Mouse (Mus musculus): Measurements from ENCODE around the gene Prss33. TPM values are rescaled to one million over a fixed set of nuclear protein-coding genes. Genes with fewer than 3 reads are reported as not detected.

Gene Prss33
- polyA plus RNA-seq, 1 experiment from 2014 or later: 0.41 TPM

- 1% methylated on average over 43 of the region's 43 CpGs for WGBS
- peak; percentile 89 for ATAC-seq (ENCODE audit: low FRiP score, low TSS enrichment)
- peak within 1 kb of the TSS; percentile 94 for H3K27ac ChIP-seq (replicated peaks; ENCODE audit: low read depth, low read length)
- H3K36me3 ChIP-seq (ENCODE audit: control insufficient read depth, insufficient read depth, low read length): no peaks in the 10 kb centered on the region
- H3K4me2 ChIP-seq (ENCODE audit: low read length): peak within 1 kb of the TSS; percentile 72
- no peaks in the 10 kb centered on the region for H3K27me3 ChIP-seq (ENCODE audit: control insufficient read depth, insufficient read depth, low read length)
- peak within 1 kb of the TSS; percentile 64 for H3K4me3 ChIP-seq (replicated peaks; ENCODE audit: low read depth, low read length)
- H3K9me3 ChIP-seq (ENCODE audit: control insufficient read depth, low read length): no peaks in the 10 kb centered on the region
- peaks cover 23% of the 10 kb centered on the region for H3K4me1 ChIP-seq (ENCODE audit: control insufficient read depth, insufficient read depth, low read length)
- DNase-seq: peak; percentile 96
- H3K9ac ChIP-seq (replicated peaks; ENCODE audit: low read length): peak within 1 kb of the TSS; percentile 83
Measured at GRCm38 (mm10) chr17:23785561-23786471, 50.0 kb downstream of the Prss33 start, which contains the start of gene Flywch2. TSS of gene Flywch2 (minus strand) at chr17:23786081.

GRCm38 (mm10) chr17:23783352-23783751, 52.5 kb downstream of the Prss33 start:
- Histone ChIP-seq H3K4me2 (ENCODE audit: low read length) (no peak overlapping the region), H3K4me3 (replicated peaks; ENCODE audit: low read depth, low read length) (no peak overlapping the region), H3K4me1 (ENCODE audit: control insufficient read depth, insufficient read depth, low read length) (peaks cover 9% of the 10 kb centered on the region), H3K36me3 (ENCODE audit: control insufficient read depth, insufficient read depth, low read length) (peaks cover 5% of the 10 kb centered on the region; the same call in 1 of the 2 replicates), H3K9ac (replicated peaks; ENCODE audit: low read length) (no peak overlapping the region), H3K9me3 (ENCODE audit: control insufficient read depth, low read length) (no peaks in the 10 kb centered on the region), H3K27ac (replicated peaks; ENCODE audit: low read depth, low read length) (no peak overlapping the region), H3K27me3 (ENCODE audit: control insufficient read depth, insufficient read depth, low read length) (no peaks in the 10 kb centered on the region)
- ATAC-seq (ENCODE audit: low FRiP score, low TSS enrichment) (no peak), DNase-seq (no peak)

Small RNA genes within 50 kb of the gene (microRNA-seq; reads per million reads assigned to microRNA genes)
- gene Mir5125: 1.0 reads per million

Other genes with a start within 250 kb of the Prss33 start
- gene Zfp13, start 236.6 kb downstream of the Prss33 start, polyA plus RNA-seq (2014; fragmentation: Nextera tagmentation; extraction: Ambion mirVana): 24.8 and 31.4 TPM in 2 replicates
- not detected in 2 replicates for gene Zscan10, start 235.2 kb downstream of the Prss33 start, polyA plus RNA-seq (2014; fragmentation: Nextera tagmentation; extraction: Ambion mirVana)
- 0.38 and 1.1 TPM in 2 replicates for gene Mmp25, start 190.8 kb downstream of the Prss33 start, polyA plus RNA-seq (2014; fragmentation: Nextera tagmentation; extraction: Ambion mirVana)
- 0.26 TPM in 1 of 2 replicates, not detected in the other for gene Bicdl2, start 175.6 kb downstream of the Prss33 start, polyA plus RNA-seq (2014; fragmentation: Nextera tagmentation; extraction: Ambion mirVana)
- gene Hcfc1r1, start 162.5 kb downstream of the Prss33 start, polyA plus RNA-seq (2014; fragmentation: Nextera tagmentation; extraction: Ambion mirVana): 110 and 150 TPM in 2 replicates
- 43.9 and 44.9 TPM in 2 replicates for gene Thoc6, start 162.2 kb downstream of the Prss33 start, polyA plus RNA-seq (2014; fragmentation: Nextera tagmentation; extraction: Ambion mirVana)
- 1.2 and 1.9 TPM in 2 replicates for gene Tnfrsf12a, start 158.6 kb downstream of the Prss33 start, polyA plus RNA-seq (2014; fragmentation: Nextera tagmentation; extraction: Ambion mirVana)
- gene Cldn6, start 156.8 kb downstream of the Prss33 start, polyA plus RNA-seq (2014; fragmentation: Nextera tagmentation; extraction: Ambion mirVana): not detected in 2 replicates
- gene Cldn9, start 152.0 kb downstream of the Prss33 start, polyA plus RNA-seq (2014; fragmentation: Nextera tagmentation; extraction: Ambion mirVana): 0.50 and 0.92 TPM in 2 replicates
- not detected in 2 replicates for gene 1520401A03Rik, start 113.3 kb downstream of the Prss33 start, polyA plus RNA-seq (2014; fragmentation: Nextera tagmentation; extraction: Ambion mirVana)
- 16.2 and 18.2 TPM in 2 replicates for gene Pkmyt1, start 109.7 kb downstream of the Prss33 start, polyA plus RNA-seq (2014; fragmentation: Nextera tagmentation; extraction: Ambion mirVana)
- gene Paqr4, start 95.2 kb downstream of the Prss33 start, polyA plus RNA-seq (2014; fragmentation: Nextera tagmentation; extraction: Ambion mirVana): 56.6 and 69.2 TPM in 2 replicates
- gene Kremen2, start 90.2 kb downstream of the Prss33 start, polyA plus RNA-seq (2014; fragmentation: Nextera tagmentation; extraction: Ambion mirVana): 0.71 and 0.80 TPM in 2 replicates
- 210 and 220 TPM in 2 replicates for gene Flywch1, start 64.5 kb downstream of the Prss33 start, polyA plus RNA-seq (2014; fragmentation: Nextera tagmentation; extraction: Ambion mirVana)
- 70.7 and 95.4 TPM in 2 replicates for gene Flywch2, start 50.0 kb downstream of the Prss33 start, polyA plus RNA-seq (2014; fragmentation: Nextera tagmentation; extraction: Ambion mirVana)
- gene Srrm2, start 45.5 kb downstream of the Prss33 start, polyA plus RNA-seq (2014; fragmentation: Nextera tagmentation; extraction: Ambion mirVana): 498 and 502 TPM in 2 replicates
- 1,255 and 1,621 TPM in 2 replicates for gene Elob, start 6.9 kb downstream of the Prss33 start, polyA plus RNA-seq (2014; fragmentation: Nextera tagmentation; extraction: Ambion mirVana)
- gene Prss32, start 7.8 kb upstream of the Prss33 start, polyA plus RNA-seq (2014; fragmentation: Nextera tagmentation; extraction: Ambion mirVana): not detected in 2 replicates
- gene Prss41, start 8.1 kb upstream of the Prss33 start, polyA plus RNA-seq (2014; fragmentation: Nextera tagmentation; extraction: Ambion mirVana): 1.00 and 2.2 TPM in 2 replicates
- not detected in 2 replicates for gene Prss21, start 32.0 kb upstream of the Prss33 start, polyA plus RNA-seq (2014; fragmentation: Nextera tagmentation; extraction: Ambion mirVana)
- not detected in 2 replicates for gene Dcpp1, start 44.8 kb upstream of the Prss33 start, polyA plus RNA-seq (2014; fragmentation: Nextera tagmentation; extraction: Ambion mirVana)
- gene Dcpp2, start 44.8 kb upstream of the Prss33 start, polyA plus RNA-seq (2014; fragmentation: Nextera tagmentation; extraction: Ambion mirVana): not detected in 2 replicates
- gene Dcpp3, start 81.4 kb upstream of the Prss33 start, polyA plus RNA-seq (2014; fragmentation: Nextera tagmentation; extraction: Ambion mirVana): not detected in 2 replicates
- not detected in 2 replicates for gene Sbp, start 105.6 kb upstream of the Prss33 start, polyA plus RNA-seq (2014; fragmentation: Nextera tagmentation; extraction: Ambion mirVana)
- gene Sbpl, start 119.2 kb upstream of the Prss33 start, polyA plus RNA-seq (2014; fragmentation: Nextera tagmentation; extraction: Ambion mirVana): not detected in 2 replicates
- gene Prss30, start 144.5 kb upstream of the Prss33 start, polyA plus RNA-seq (2014; fragmentation: Nextera tagmentation; extraction: Ambion mirVana): not detected in 2 replicates
- gene Prss22, start 162.0 kb upstream of the Prss33 start, polyA plus RNA-seq (2014; fragmentation: Nextera tagmentation; extraction: Ambion mirVana): not detected in 2 replicates
- gene Prss27, start 202.1 kb upstream of the Prss33 start, polyA plus RNA-seq (2014; fragmentation: Nextera tagmentation; extraction: Ambion mirVana): 0.17 TPM in 1 of 2 replicates, not detected in the other
- 73.1 and 75.9 TPM in 2 replicates for gene Kctd5, start 237.4 kb upstream of the Prss33 start, polyA plus RNA-seq (2014; fragmentation: Nextera tagmentation; extraction: Ambion mirVana)

All from midbrain, embryonic 14.5 days (tissue).